Comparison of ENCODE assay signal across 7 mouse cellular contexts in genomic region chr5:37246138-37246910, GRCm38 (mm10). TPM values are rescaled to one million over a fixed set of nuclear protein-coding genes. Genes with fewer than 3 reads are reported as not detected.
DNase-seq lines count a peak whose midpoint lies in the region; ATAC-seq and TF ChIP-seq lines count a peak whose summit lies in the region.

No protein-coding gene starts in this region.

- H3K9ac ChIP-seq in hindbrain, embryonic 15.5 days = peak overlapping the region; percentile 93
- peak overlapping the region; percentile 83 for H3K9ac ChIP-seq in midbrain, embryonic 14.5 days (replicated peaks; ENCODE audit: low read length)

- no peak for TF ChIP-seq CTCF in spleen, adult 2 months (IDR thresholded peaks at IDR 0.05; ENCODE audit: extremely low read depth, insufficient read depth, insufficient read length, insufficient replicate concordance)

- peaks cover 7% of the 10 kb centered on the region for H3K4me1 ChIP-seq in spleen, adult 2 months (ENCODE audit: control insufficient read depth, insufficient read depth, insufficient read length)
- H3K4me1 ChIP-seq in hindbrain, embryonic 15.5 days (replicated peaks) = peaks cover 73% of the 10 kb centered on the region
- peaks cover 61% of the 10 kb centered on the region for H3K4me1 ChIP-seq in midbrain, embryonic 14.5 days (ENCODE audit: control insufficient read depth, insufficient read depth, low read length)

- H3K27ac ChIP-seq in spleen, adult 2 months (ENCODE audit: insufficient read depth, low read length) = no peak overlapping the region
- H3K27ac ChIP-seq in hindbrain, embryonic 15.5 days (replicated peaks) = peak overlapping the region; percentile 97
- H3K27ac ChIP-seq in midbrain, embryonic 14.5 days (replicated peaks; ENCODE audit: low read depth, low read length) = peak overlapping the region; percentile 98

- H3K9me3 ChIP-seq in hindbrain, embryonic 15.5 days = no peaks in the 10 kb centered on the region
- H3K9me3 ChIP-seq in midbrain, embryonic 14.5 days (ENCODE audit: control insufficient read depth, low read length) = no peaks in the 10 kb centered on the region

- peaks cover 36% of the 10 kb centered on the region for H3K27me3 ChIP-seq in spleen, adult 2 months (ENCODE audit: control insufficient read depth, insufficient read depth, low read length)
- H3K27me3 ChIP-seq in hindbrain, embryonic 15.5 days = no peaks in the 10 kb centered on the region
- 0 out of 2 replicates have a peak, but pooled peaks cover 4% of the 10 kb centered on the region for H3K27me3 ChIP-seq in midbrain, embryonic 14.5 days (ENCODE audit: control insufficient read depth, insufficient read depth, low read length)

- ATAC-seq in hindbrain, embryonic 15.5 days (ENCODE audit: low FRiP score, low read depth) = peak; percentile 9
- peak; percentile 54 for ATAC-seq in midbrain, embryonic 14.5 days (ENCODE audit: low FRiP score, low TSS enrichment)
- ATAC-seq in granulocyte monocyte progenitor cell, adult 5-6 weeks (replicated peaks; ENCODE audit: poor library complexity, severe bottlenecking) = no peak

- H3K4me2 ChIP-seq in hindbrain, embryonic 15.5 days = peak overlapping the region; percentile 83
- peak overlapping the region; percentile 91 for H3K4me2 ChIP-seq in midbrain, embryonic 14.5 days (ENCODE audit: low read length)

- 5% methylated on average over 24 of the region's 37 CpGs for WGBS in spleen, adult 2 months
- under 1% methylated on average over 29 of the region's 37 CpGs for WGBS in hindbrain, embryonic 15.5 days
- WGBS in midbrain, embryonic 14.5 days = 1% methylated on average over 33 of the region's 37 CpGs

- no peaks in the 10 kb centered on the region for H3K36me3 ChIP-seq in spleen, adult 2 months (ENCODE audit: control insufficient read depth, insufficient read depth, low read length)
- no peaks in the 10 kb centered on the region for H3K36me3 ChIP-seq in hindbrain, embryonic 15.5 days
- no peaks in the 10 kb centered on the region for H3K36me3 ChIP-seq in midbrain, embryonic 14.5 days (ENCODE audit: control insufficient read depth, insufficient read depth, low read length)

- no peak for TF ChIP-seq POLR2A in spleen, adult 2 months (IDR thresholded peaks at IDR 0.05; ENCODE audit: low read depth, low read length)

- DNase-seq in spleen, adult 2 months (ENCODE audit: low read depth in 1 of 2, low spot score in 2 of 2) = no peak
- DNase-seq in spleen, postnatal 10 days (ENCODE audit: low spot score in 2 of 2) = no peak
- peak; percentile 23 for DNase-seq in embryo, embryonic 10 days (ENCODE audit: low spot score)
- peak; percentile 85 for DNase-seq in midbrain, embryonic 14.5 days
- DNase-seq in gastrocnemius, adult 18-20 months (ENCODE audit: low spot score) = no peak

- peak overlapping the region; percentile 25; the same call in 1 of the 2 replicates for H3K4me3 ChIP-seq in spleen, adult 2 months (ENCODE audit: extremely low read depth, insufficient read depth, insufficient read length)
- H3K4me3 ChIP-seq in hindbrain, embryonic 15.5 days = peak overlapping the region; percentile 58
- H3K4me3 ChIP-seq in midbrain, embryonic 14.5 days (replicated peaks; ENCODE audit: low read depth, low read length) = peak overlapping the region; percentile 69

RNA-seq across cellular contexts. Expression of gene Crmp1, which starts 4.6 kb away (rescaled TPM):
- 1.4 and 1.5 TPM in 2 replicates for polyA plus RNA-seq in spleen, adult 2 months (2012; rRNA removed)
- polyA plus RNA-seq in hindbrain, embryonic 15.5 days (2015; fragmentation: Nextera tagmentation; extraction: Ambion mirVana) = 784 and 959 TPM in 2 replicates
- 906 and 957 TPM in 2 replicates for polyA plus RNA-seq in midbrain, embryonic 14.5 days (2014; fragmentation: Nextera tagmentation; extraction: Ambion mirVana)
- not detected in 2 replicates for total RNA-seq in granulocyte monocyte progenitor cell, adult 5-6 weeks (2014; fragmentation: Nextera tagmentation)
- total RNA-seq in granulocyte monocyte progenitor cell, adult 5-6 weeks (2017) = not detected in 2 replicates
- total RNA-seq in gastrocnemius, adult 18-20 months (2021) = under 1 TPM; 0.17 to 0.46 TPM

Comparison
In these comparisons a context has a peak if more than half of its experiments do, and no peak if none do; other contexts are left out.
1. DNase-seq: peak in embryo, embryonic 10 days (single experiment) and midbrain, embryonic 14.5 days (single experiment); none in spleen, adult 2 months (0 of 2), spleen, postnatal 10 days (0 of 2) and gastrocnemius, adult 18-20 months (single experiment).
2. RNA of gene Crmp1, which starts 4.6 kb away (polyA plus RNA-seq): 784 to 959 TPM in hindbrain, embryonic 15.5 days and 906 to 957 TPM in midbrain, embryonic 14.5 days; 1.4 to 1.5 TPM in spleen, adult 2 months; every median in the first group is over 100 times any median in the second.
3. Peak in every context shown above with its lines, with median percentiles within 50 percentile points of each other: H3K4me3 ChIP-seq.